Mouse (Mus musculus) frontal cortex, postnatal 36 days (tissue): ENCODE measurements around the gene Rnaseh2a.
A peak's percentile ranks its signal among the peaks of the same experiment; 100 is the strongest.

Experiments
- DNase-seq, 2 experiments: peaks; one replicate each; pipeline ENCODE4 v3.0.0; 2022; ENCODE audit warnings: low spot score in 2 of 2

Gene Rnaseh2a

DNA sequence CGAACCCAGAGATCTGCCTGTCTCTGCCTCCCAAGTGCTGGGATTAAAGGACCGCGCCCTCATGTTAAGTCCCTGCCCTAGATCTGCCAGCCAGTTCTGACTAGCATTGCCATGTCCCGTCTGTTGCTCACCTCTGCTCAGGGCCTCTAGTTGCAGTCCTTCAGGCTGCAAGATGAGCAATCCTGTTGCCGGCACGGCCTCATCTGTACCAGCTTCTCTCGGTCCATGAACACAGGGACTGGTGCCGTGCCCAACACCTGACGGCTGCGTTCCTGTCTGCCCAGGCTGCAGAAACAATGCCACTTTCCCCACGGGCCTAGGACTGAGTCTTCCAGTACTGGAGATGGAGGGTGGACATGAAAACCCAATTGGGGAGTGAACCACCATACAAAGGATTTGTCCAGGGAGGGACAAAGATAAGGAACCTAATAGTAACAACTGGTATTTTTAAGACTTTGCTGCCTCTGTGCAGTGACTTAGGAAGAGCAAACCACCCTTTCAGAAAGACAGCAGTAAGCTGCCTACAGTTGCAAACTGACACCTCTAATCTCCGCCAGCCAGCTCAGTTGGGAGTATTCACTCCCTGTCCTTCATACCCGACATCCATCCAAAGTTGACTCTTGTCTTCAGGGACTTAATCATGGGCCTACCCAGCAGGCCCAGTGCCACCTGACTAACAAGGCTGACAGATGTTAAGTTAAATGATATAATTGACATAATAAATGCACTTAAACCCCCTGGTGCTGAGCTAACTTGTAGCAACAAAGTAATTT, 1.8 kb downstream of the Rnaseh2a start:
- DNase-seq: no peak

DNA sequence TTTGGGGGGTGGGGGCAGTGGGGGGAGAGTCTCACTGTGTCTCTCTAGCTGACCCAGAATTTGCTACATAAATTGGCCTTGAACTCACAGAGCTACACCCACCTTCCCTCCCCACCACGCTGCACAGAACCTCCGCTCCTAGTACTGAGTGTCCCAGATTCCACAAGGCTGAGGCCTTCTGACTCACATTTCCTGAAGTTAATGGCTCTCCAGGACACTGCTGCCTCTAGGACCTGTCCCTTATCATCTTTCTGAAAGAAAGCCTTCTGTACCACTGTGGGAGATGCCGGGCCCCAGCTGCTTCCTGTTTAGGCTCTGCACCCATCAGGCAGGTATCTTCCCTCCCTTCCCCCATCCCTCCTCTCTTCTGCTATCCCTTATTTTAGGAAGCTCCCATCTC, 3.0 kb downstream of the Rnaseh2a start:
- no peak for DNase-seq

DNA sequence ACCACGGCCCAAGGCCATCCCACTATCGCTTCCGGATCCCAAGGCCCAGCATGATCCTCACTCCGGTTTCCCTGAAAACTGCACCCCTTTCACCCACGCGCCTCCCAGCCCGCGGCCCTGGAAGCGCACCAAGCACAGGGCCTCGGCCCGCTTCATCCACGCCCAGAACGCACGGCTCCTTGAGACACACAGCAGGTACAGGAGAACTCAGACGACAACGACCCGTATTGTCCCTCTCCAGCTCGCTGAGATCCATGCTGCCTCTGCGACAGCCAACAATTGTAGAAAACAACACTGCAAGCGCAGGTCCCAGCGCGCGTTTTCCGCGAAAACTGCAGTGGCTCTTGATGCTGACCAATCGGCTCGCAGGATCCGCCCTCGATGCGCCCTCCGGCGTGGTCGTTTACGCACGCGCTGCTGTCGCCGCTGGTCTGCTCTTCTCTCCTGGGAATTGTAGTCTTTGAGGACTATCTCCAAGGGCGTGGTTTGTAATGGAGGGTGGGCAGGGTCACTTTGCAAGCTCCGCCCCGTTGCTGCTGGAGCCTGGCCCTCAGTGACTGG, 3.8 kb downstream of the Rnaseh2a start:
- peak; percentile 91 to 95 for DNase-seq

- DNase-seq: no peak
These were observed 5.6 kb downstream of the Rnaseh2a start for GRCm38 (mm10) chr8:84963952-84964351.

DNA sequence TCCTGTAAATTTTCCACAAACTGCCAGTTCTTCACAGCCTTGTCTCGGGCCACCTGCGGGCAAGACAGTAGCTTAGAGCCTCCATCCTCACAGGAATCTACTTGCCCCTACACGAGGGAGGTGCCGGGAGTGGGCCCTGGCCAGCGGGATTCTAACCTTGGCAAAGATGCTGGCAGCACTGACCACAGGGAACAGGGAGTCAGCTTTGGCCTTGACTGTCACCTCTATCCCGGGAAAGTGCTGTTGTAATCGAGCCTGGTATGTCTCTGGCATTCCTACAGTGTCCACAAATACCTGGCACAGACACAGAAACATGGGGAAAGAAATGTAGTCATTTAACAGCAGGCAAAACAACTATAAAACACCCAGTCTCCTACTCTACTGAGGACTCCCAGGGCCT, 9.8 kb downstream of the Rnaseh2a start:
- DNase-seq: no peak

GRCm38 (mm10) chr8:84956768-84957167, 12.8 kb downstream of the Rnaseh2a start:
- peak; percentile 61 to 85 for DNase-seq

DNA sequence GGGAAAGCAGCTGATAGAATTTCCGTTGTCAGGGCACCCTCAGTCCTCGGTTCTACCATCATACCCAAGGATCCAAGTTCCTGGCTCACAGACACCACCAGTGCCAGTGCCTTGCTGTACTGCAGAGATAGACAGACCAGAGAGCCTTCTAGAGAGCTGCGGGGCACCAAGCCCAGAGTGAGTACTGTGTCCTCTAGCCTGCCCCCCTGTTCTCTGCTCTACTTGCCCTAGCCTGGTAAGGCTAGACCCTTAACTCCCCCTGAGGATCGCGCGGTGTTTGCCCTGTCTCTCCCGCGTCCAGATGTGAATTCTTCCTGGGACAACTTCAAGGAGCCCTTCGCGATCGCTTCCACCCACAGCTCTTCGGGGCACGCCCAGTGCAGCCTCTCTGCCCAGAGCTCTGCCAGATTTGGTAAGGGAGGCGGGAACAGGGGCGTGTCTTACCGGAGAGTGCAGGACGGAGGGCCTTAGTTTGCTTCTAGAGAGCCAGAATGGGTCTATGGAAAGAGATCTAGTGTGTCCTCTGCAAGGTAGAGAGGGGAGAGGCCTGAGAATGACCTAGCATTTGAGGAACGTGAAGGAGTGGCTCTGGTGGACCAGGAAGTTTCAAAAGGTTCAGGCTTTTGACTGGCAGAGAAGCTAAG, 16.8 kb downstream of the Rnaseh2a start:
- no peak for DNase-seq

GRCm38 (mm10) chr8:84949753-84950152, 19.8 kb downstream of the Rnaseh2a start:
- DNase-seq: no peak

- DNase-seq: no peak
These were observed 22.4 kb downstream of the Rnaseh2a start for GRCm38 (mm10) chr8:84947241-84947545.

DNA sequence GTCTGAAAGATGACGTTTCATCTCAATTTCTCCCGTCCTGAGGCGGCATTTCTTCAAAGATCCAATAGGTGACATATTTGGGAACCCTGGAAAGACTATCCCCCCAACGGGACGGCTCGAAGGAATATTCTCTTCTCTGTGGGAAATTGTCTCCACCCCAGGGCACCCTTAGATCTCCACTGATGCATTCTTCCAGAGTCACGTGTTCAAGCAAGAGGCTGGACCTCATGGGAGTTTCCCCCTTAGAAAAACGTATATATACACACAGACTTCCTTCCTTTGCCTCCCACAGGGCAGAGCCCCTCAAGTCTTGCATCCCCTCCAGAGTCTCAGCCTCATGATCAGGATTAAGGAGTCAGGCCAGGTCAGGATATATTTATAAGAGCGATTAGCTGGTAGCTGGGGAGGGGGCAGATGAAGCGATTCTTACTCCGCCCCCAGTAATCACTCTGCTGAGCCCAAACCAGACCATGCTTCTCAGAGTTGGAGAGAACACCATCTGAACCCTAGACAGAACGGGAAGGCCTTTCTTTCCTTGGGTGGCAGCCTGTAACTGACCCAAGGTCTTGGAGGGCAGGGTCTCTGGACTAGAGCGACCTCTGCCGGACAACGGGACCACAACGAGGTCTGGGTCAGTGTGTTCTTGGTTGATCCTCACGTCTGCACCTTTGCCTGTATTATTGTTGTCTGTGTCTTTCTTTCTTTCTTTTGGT, 22.9 kb downstream of the Rnaseh2a start, which contains the start of gene Rtbdn:
Rtbdn (plus strand) TSS at position 464 of the 713 bp plus-strand sequence.
- no peak for DNase-seq

DNA sequence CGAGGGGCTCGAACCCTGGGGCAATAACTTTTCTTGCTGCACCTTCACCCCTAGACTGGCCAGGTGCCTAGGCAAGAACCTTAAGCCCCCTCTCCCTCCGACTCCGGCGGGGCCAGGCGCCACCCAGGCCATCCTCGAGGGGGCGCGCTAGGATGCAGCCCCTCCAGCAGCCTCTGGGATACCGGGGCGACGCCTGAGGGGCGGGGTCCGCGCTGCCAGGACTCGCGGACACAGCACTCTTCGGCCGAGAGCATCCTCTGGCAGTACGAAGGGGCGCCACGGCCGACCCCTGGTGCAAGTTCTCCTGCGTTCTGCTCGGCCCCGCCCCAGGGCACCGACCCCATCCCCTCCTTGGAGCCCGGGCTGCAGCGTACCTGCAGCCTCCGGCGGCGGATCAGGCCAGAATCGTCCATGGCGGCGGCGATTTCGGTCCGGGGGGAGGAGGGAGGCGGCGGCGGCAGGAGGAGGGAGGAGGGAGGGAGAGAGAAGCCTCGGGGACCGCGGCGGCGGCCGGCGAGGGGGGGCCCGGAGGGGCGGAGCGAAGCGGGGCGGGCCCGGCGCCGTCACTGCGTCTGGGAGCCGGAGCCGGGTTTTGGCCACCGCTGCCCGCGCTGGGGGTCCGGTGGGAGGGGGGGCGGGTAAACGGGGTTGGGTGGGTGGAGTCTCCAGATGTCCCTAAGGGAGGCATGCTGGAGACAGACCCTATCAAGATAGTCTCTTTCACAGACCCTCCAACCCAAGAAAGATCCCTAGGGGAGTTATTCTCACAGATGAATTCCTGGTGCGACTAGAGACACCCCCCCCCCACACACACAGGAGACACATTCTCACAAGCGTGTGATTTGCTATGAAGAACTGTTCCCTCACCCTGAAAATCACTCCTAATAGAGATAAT, 23.7 kb downstream of the Rnaseh2a start:
- peak; percentile 42 to 49 for DNase-seq

DNA sequence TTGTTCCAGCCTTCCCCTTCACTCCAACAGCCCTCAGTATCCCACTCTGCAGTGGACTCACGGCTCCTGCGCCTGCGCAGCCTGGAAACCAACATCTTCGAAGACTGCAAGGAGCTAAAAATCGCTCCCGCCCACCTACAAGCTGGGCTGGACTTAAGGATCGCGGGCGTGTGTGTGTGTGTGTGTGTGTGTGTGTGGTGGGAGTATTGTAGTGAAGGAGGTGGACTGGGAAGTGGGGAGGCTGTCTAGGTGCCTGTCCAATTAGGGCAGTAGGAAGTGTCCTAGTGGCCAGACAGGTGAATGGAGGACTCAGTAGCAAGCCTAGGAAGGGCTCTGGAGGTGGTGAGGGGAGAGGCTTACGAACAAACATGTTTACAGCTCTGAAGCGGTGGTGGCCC, 24.3 kb downstream of the Rnaseh2a start:
- peak; percentile 80 to 87 for DNase-seq

GRCm38 (mm10) chr8:84944478-84945160, 24.9 kb downstream of the Rnaseh2a start:
- peak; percentile 61 to 81 for DNase-seq

DNA sequence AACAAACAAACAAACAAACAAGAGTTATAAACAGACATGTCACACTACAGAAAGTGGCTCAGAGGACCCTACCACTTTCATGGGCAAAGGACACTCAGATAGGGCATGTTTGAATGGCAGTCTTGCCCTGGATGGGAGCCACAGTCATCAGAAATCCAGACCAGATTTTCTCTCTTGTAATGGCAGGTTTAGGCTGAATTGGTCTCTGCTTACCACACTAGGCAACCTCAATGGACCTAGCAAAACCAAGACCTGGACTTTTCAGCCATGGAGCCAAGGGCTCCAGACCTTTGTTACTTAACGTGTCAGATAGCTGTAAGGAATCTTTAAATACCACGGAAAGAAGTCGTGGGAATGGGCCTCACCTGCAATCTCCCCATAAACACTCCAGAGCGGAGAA, 25.9 kb downstream of the Rnaseh2a start:
- DNase-seq: no peak

- no peak for DNase-seq
These were observed 31.7 kb downstream of the Rnaseh2a start for GRCm38 (mm10) chr8:84937620-84938485.

DNA sequence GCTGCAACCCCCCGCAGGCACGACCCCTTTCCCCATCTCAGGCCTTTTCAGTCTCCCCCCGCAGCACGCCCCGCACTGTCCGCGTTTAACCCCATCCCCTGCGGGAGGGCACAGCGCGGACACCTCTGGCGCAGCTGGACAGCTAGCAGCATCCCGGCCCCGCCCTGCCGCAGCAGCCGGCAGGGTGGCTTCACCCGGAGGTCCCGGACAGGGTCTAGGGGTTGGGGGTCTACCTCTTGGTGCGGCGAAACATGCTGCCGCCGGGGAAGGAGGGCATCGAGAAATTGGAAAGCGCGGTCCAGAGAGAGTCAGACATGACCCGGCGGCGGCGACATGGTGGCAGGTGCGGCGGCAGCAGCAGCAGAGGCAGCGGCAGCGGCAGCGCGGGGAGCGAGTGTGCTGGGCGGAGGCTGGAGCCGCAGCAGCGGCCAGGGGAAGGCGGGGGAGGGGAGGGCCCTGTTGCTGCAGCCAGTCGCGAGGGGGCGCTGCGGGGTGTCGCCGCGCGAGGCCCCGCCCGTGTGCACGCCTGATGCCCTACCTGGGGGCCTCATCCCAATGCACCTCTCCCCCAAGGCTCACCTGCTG, 32.5 kb downstream of the Rnaseh2a start, which contains the start of gene Mast1:
Mast1 (minus strand) TSS at position 398 of the 585 bp plus-strand sequence.
- DNase-seq: peak; percentile 70 to 74

GRCm38 (mm10) chr8:84936041-84936961, 33.3 kb downstream of the Rnaseh2a start:
- no peak for DNase-seq

GRCm38 (mm10) chr8:84935489-84935888, 34.1 kb downstream of the Rnaseh2a start:
- no peak for DNase-seq
